Mouse (Mus musculus): ENCODE measurements around the gene Gstp1.

Gene Gstp1

GRCm38 (mm10) chr19:4005091-4005490 lies 32.7 kb downstream of the Gstp1 start:
- no peak for DNase-seq (ENCODE audit: low read depth, low spot score)
- Histone ChIP-seq H3K36me3 (ENCODE audit: control insufficient read depth, insufficient read depth, low read length, poor library complexity, severe bottlenecking) (peaks cover 7% of the 10 kb centered on the region), H3K27me3 (ENCODE audit: control insufficient read depth, insufficient read depth, low read length, poor library complexity, severe bottlenecking) (no peaks in the 10 kb centered on the region)

GRCm38 (mm10) chr19:4004331-4004730 lies 33.5 kb downstream of the Gstp1 start:
- Histone ChIP-seq H3K36me3 (ENCODE audit: control insufficient read depth, insufficient read depth, low read length, poor library complexity, severe bottlenecking) (peaks cover 7% of the 10 kb centered on the region), H3K27me3 (ENCODE audit: control insufficient read depth, insufficient read depth, low read length, poor library complexity, severe bottlenecking) (no peaks in the 10 kb centered on the region)
- no peak for DNase-seq (ENCODE audit: low read depth, low spot score)

GRCm38 (mm10) chr19:4003641-4004040 lies 34.1 kb downstream of the Gstp1 start:
- DNase-seq (ENCODE audit: low read depth, low spot score) = no peak
- peaks cover 7% of the 10 kb centered on the region for H3K36me3 ChIP-seq (ENCODE audit: control insufficient read depth, insufficient read depth, low read length, poor library complexity, severe bottlenecking)
- no peaks in the 10 kb centered on the region for H3K27me3 ChIP-seq (ENCODE audit: control insufficient read depth, insufficient read depth, low read length, poor library complexity, severe bottlenecking)

- DNase-seq (ENCODE audit: low read depth, low spot score) = no peak
- Histone ChIP-seq H3K27me3 (ENCODE audit: control insufficient read depth, insufficient read depth, low read length, poor library complexity, severe bottlenecking) (no peaks in the 10 kb centered on the region), H3K36me3 (ENCODE audit: control insufficient read depth, insufficient read depth, low read length, poor library complexity, severe bottlenecking) (peaks cover 7% of the 10 kb centered on the region)
Measured at GRCm38 (mm10) chr19:4003112-4003511, 34.7 kb downstream of the Gstp1 start, which contains the start of gene Doc2g. Doc2g (plus strand) TSS chr19:4003313.

GRCm38 (mm10) chr19:4001752-4002151 lies 36.0 kb downstream of the Gstp1 start:
- Histone ChIP-seq H3K27me3 (ENCODE audit: control insufficient read depth, insufficient read depth, low read length, poor library complexity, severe bottlenecking) (no peaks in the 10 kb centered on the region), H3K36me3 (ENCODE audit: control insufficient read depth, insufficient read depth, low read length, poor library complexity, severe bottlenecking) (peaks cover 4% of the 10 kb centered on the region; the same call in 1 of the 2 replicates)
- no peak for DNase-seq (ENCODE audit: low read depth, low spot score)

- DNase-seq (ENCODE audit: low read depth, low spot score) = no peak
- Histone ChIP-seq H3K36me3 (ENCODE audit: control insufficient read depth, insufficient read depth, low read length, poor library complexity, severe bottlenecking) (peaks cover under 1% of the 10 kb centered on the region; the same call in 1 of the 2 replicates), H3K27me3 (ENCODE audit: control insufficient read depth, insufficient read depth, low read length, poor library complexity, severe bottlenecking) (no peaks in the 10 kb centered on the region)
Measured at GRCm38 (mm10) chr19:4000949-4001525, 36.7 kb downstream of the Gstp1 start.

GRCm38 (mm10) chr19:4000119-4000900 lies 37.5 kb downstream of the Gstp1 start, which contains the start of the genes Nudt8 and Gm49405:
Nudt8 (plus strand) TSS chr19:4000580.
Gm49405 (plus strand) TSS chr19:4000626.
- H3K27me3 ChIP-seq (ENCODE audit: control insufficient read depth, insufficient read depth, low read length, poor library complexity, severe bottlenecking) = no peaks in the 10 kb centered on the region
- H3K36me3 ChIP-seq (ENCODE audit: control insufficient read depth, insufficient read depth, low read length, poor library complexity, severe bottlenecking) = no peaks in the 10 kb centered on the region
- peak; percentile 98 for DNase-seq (ENCODE audit: low read depth, low spot score)

GRCm38 (mm10) chr19:3999121-3999730 lies 38.6 kb downstream of the Gstp1 start:
- no peak for DNase-seq (ENCODE audit: low read depth, low spot score)
- H3K36me3 ChIP-seq (ENCODE audit: control insufficient read depth, insufficient read depth, low read length, poor library complexity, severe bottlenecking) = no peaks in the 10 kb centered on the region
- no peaks in the 10 kb centered on the region for H3K27me3 ChIP-seq (ENCODE audit: control insufficient read depth, insufficient read depth, low read length, poor library complexity, severe bottlenecking)

GRCm38 (mm10) chr19:3998335-3998734 lies 39.5 kb downstream of the Gstp1 start:
- Histone ChIP-seq H3K36me3 (ENCODE audit: control insufficient read depth, insufficient read depth, low read length, poor library complexity, severe bottlenecking) (no peaks in the 10 kb centered on the region), H3K27me3 (ENCODE audit: control insufficient read depth, insufficient read depth, low read length, poor library complexity, severe bottlenecking) (no peaks in the 10 kb centered on the region)
- no peak for DNase-seq (ENCODE audit: low read depth, low spot score)

- H3K36me3 ChIP-seq (ENCODE audit: control insufficient read depth, insufficient read depth, low read length, poor library complexity, severe bottlenecking) = no peaks in the 10 kb centered on the region
- no peaks in the 10 kb centered on the region for H3K27me3 ChIP-seq (ENCODE audit: control insufficient read depth, insufficient read depth, low read length, poor library complexity, severe bottlenecking)
- no peak for DNase-seq (ENCODE audit: low read depth, low spot score)
Measured at GRCm38 (mm10) chr19:3997231-3997630, 40.6 kb downstream of the Gstp1 start.

GRCm38 (mm10) chr19:3996747-3997146 lies 41.0 kb downstream of the Gstp1 start:
- H3K36me3 ChIP-seq (ENCODE audit: control insufficient read depth, insufficient read depth, low read length, poor library complexity, severe bottlenecking) = no peaks in the 10 kb centered on the region
- no peaks in the 10 kb centered on the region for H3K27me3 ChIP-seq (ENCODE audit: control insufficient read depth, insufficient read depth, low read length, poor library complexity, severe bottlenecking)
- DNase-seq (ENCODE audit: low read depth, low spot score) = no peak

GRCm38 (mm10) chr19:3996106-3996505 lies 41.7 kb downstream of the Gstp1 start:
- no peak for DNase-seq (ENCODE audit: low read depth, low spot score)
- no peaks in the 10 kb centered on the region for H3K36me3 ChIP-seq (ENCODE audit: control insufficient read depth, insufficient read depth, low read length, poor library complexity, severe bottlenecking)
- H3K27me3 ChIP-seq (ENCODE audit: control insufficient read depth, insufficient read depth, low read length, poor library complexity, severe bottlenecking) = no peaks in the 10 kb centered on the region

- no peaks in the 10 kb centered on the region for H3K36me3 ChIP-seq (ENCODE audit: control insufficient read depth, insufficient read depth, low read length, poor library complexity, severe bottlenecking)
- no peak for DNase-seq (ENCODE audit: low read depth, low spot score)
- no peaks in the 10 kb centered on the region for H3K27me3 ChIP-seq (ENCODE audit: control insufficient read depth, insufficient read depth, low read length, poor library complexity, severe bottlenecking)
Measured at GRCm38 (mm10) chr19:3995505-3995904, 42.3 kb downstream of the Gstp1 start.

- H3K27me3 ChIP-seq (ENCODE audit: control insufficient read depth, insufficient read depth, low read length, poor library complexity, severe bottlenecking) = no peaks in the 10 kb centered on the region
Measured at GRCm38 (mm10) chr19:3994932-3995331, 42.9 kb downstream of the Gstp1 start.

GRCm38 (mm10) chr19:3992416-3992815 lies 45.4 kb downstream of the Gstp1 start, which contains the start of gene Tbx10:
Tbx10 (plus strand) TSS chr19:3992752.
- H3K27me3 ChIP-seq (ENCODE audit: control insufficient read depth, insufficient read depth, low read length, poor library complexity, severe bottlenecking) = no peaks in the 10 kb centered on the region
- no peaks in the 10 kb centered on the region for H3K36me3 ChIP-seq (ENCODE audit: control insufficient read depth, insufficient read depth, low read length, poor library complexity, severe bottlenecking)
- no peak for DNase-seq (ENCODE audit: low read depth, low spot score)

More at GRCm38 (mm10) chr19:3994932-3995331, 42.9 kb downstream of the Gstp1 start:
- H3K36me3 ChIP-seq (ENCODE audit: control insufficient read depth, insufficient read depth, low read length, poor library complexity, severe bottlenecking) = no peaks in the 10 kb centered on the region
- no peak for DNase-seq (ENCODE audit: low read depth, low spot score)

Measured in splenic B cell, adult 2 months (primary cell).